ENCODE assay signal across 20 mouse cellular contexts in the genomic region with DNA sequence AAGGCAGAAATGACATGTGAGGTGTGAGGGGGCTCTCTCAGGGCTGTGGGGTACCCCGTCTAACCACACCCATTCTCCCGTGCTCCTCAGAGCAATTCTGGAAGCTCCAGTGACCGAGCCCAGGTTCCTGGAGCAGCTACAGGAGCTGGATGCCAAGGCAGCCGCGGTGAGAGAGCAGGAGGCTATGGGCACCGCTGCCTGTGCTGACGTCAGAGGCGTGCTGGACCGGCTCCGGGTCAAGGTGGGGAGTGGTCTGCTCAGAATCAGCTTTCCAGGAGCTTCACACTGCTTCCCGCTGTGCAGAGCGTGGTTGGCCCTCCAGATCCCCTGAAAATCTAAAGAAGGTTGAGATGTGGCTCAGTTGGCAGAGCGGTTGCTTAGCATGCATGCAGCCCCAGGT. TPM values are rescaled to one million over a fixed set of nuclear protein-coding genes. Genes with fewer than 3 reads are reported as not detected.
DNase-seq lines count a peak whose midpoint lies in the region.
"Had no signal": no experiment of that assay in that cellular context is flagged by ENCODE, and none has a peak within 500 bp of the region (broad histone marks: within the 10 kb centered on the region; RNA-seq: fewer than 3 reads in every experiment).

No protein-coding gene starts in this region.

- DNase-seq in heart, adult 11 months, result peak; percentile 93
- no peak for DNase-seq in heart, embryonic 10.5 days (ENCODE audit: low spot score)
- peak; percentile 3 for DNase-seq in layer of hippocampus, adult 11-12 months (ENCODE audit: low spot score)
- no peak for DNase-seq in layer of hippocampus, adult 9-10 months (ENCODE audit: low spot score)
- peak; percentile 65 for DNase-seq in testis, postnatal 10 days (ENCODE audit: low spot score)
- no peak for DNase-seq in testis, postnatal 14 days (ENCODE audit: low spot score)
- DNase-seq: adrenal gland, adult 2 months; adrenal gland, postnatal 14 days; cerebellum, adult 11 months; cerebellum, adult 8-10 months; cerebellum, postnatal 14 days; gastrocnemius, postnatal 14 days; heart, adult 2 months; heart, postnatal 10 days; heart, postnatal 36 days had no signal

- 94% methylated on average over 13 of the region's 13 CpGs for WGBS in heart, embryonic 10.5 days

- no peaks in the 10 kb centered on the region for H3K9me3 ChIP-seq in heart, embryonic 10.5 days
- H3K9me3 ChIP-seq: forebrain, embryonic 10.5 days; forebrain, embryonic 13.5 days; heart, embryonic 15.5 days had no signal

- peaks cover 70% of the 10 kb centered on the region for H3K36me3 ChIP-seq in heart, embryonic 10.5 days

- H3K27me3 ChIP-seq in heart, embryonic 10.5 days (ENCODE audit: insufficient read depth, poor library complexity, severe bottlenecking), result no peaks in the 10 kb centered on the region
- H3K27me3 ChIP-seq: forebrain, embryonic 13.5 days; heart, embryonic 15.5 days had no signal

- H3K4me1 ChIP-seq in heart, embryonic 10.5 days, result peaks cover 11% of the 10 kb centered on the region

- no peak overlapping the region for H3K4me3 ChIP-seq in heart, embryonic 10.5 days
- H3K4me3 ChIP-seq: forebrain, embryonic 10.5 days; forebrain, embryonic 13.5 days; heart, adult 2 months; heart, embryonic 15.5 days had no signal

- H3K27ac ChIP-seq in heart, embryonic 10.5 days, result no peak overlapping the region
- H3K27ac ChIP-seq: forebrain, embryonic 10.5 days; forebrain, embryonic 13.5 days; heart, adult 2 months; heart, embryonic 15.5 days; hindbrain, embryonic 14.5 days; hindbrain, postnatal 0 days had no signal

RNA-seq across cellular contexts. Expression of a gene that starts 3.3 kb away (rescaled TPM):
- 1,115 and 1,297 TPM in 2 replicates for polyA plus RNA-seq in heart, embryonic 10.5 days (2016; fragmentation: Nextera tagmentation; extraction: Ambion mirVana)

RNA-seq across cellular contexts. Expression of a gene that starts 3.5 kb away (rescaled TPM):
- 47.1 and 47.5 TPM in 2 replicates for polyA plus RNA-seq in heart, embryonic 10.5 days (2016; fragmentation: Nextera tagmentation; extraction: Ambion mirVana)

RNA-seq across cellular contexts. Expression of a gene that starts 7.8 kb away (rescaled TPM):
- 5.9 and 7.1 TPM in 2 replicates for polyA plus RNA-seq in heart, embryonic 10.5 days (2016; fragmentation: Nextera tagmentation; extraction: Ambion mirVana)

RNA-seq across cellular contexts. Expression of a gene that starts 18.7 kb away (rescaled TPM):
- polyA plus RNA-seq in heart, embryonic 10.5 days (2016; fragmentation: Nextera tagmentation; extraction: Ambion mirVana), result 35.8 and 48.1 TPM in 2 replicates

RNA-seq across cellular contexts. Expression of a gene that starts 19.0 kb away (rescaled TPM):
- 161 and 198 TPM in 2 replicates for polyA plus RNA-seq in heart, embryonic 10.5 days (2016; fragmentation: Nextera tagmentation; extraction: Ambion mirVana)

Comparison
In these comparisons a context has a peak if more than half of its experiments do, and no peak if none do; other contexts are left out.
1. DNase-seq: peak in heart, adult 11 months (single experiment), layer of hippocampus, adult 11-12 months (single experiment) and testis, postnatal 10 days (single experiment); none in heart, embryonic 10.5 days (single experiment), layer of hippocampus, adult 9-10 months (single experiment) and testis, postnatal 14 days (single experiment).